Mouse (Mus musculus) limb, embryonic 13.5 days (tissue): Measurements from ENCODE around the gene Fabp3. TPM values are rescaled to one million over a fixed set of nuclear protein-coding genes. Genes with fewer than 3 reads are reported as not detected.

Source experiments
- ATAC-seq: fragments of 200-750 bp; cut with Nextera tagmentation; 2 replicates; pipeline ENCODE4 v1.8.0; 2017; ENCODE audit warnings: low read depth, moderate number of reproducible peaks, moderate TSS enrichment; ENCODE audit not compliant: low FRiP score
- H3K27ac ChIP-seq: fragments of 300-500 bp; sonication (generic); 2 replicates; pipeline ENCODE4 v1.5.1; 2015; ENCODE audit warnings: inconsistent platforms, mild to moderate bottlenecking, moderate library complexity
- H3K27me3 ChIP-seq: fragments of 300-500 bp; sonication (generic); 2 replicates; pipeline ENCODE4 v1.6.1; 2015; ENCODE audit warnings: mild to moderate bottlenecking, inconsistent platforms
- H3K36me3 ChIP-seq: fragments of 300-500 bp; sonication (generic); 2 replicates; pipeline ENCODE4 v1.6.1; 2015; ENCODE audit warnings: inconsistent platforms, mild to moderate bottlenecking, moderate library complexity
- H3K4me1 ChIP-seq: fragments of 300-500 bp; sonication (generic); 2 replicates; pipeline ENCODE4 v1.6.1; 2015; ENCODE audit warnings: inconsistent platforms
- H3K4me2 ChIP-seq: fragments of 300-500 bp; sonication (generic); replicated peaks from 2 replicates; pipeline ENCODE4 v1.6.1; 2015; ENCODE audit warnings: inconsistent platforms, mild to moderate bottlenecking, moderate library complexity
- H3K4me3 ChIP-seq: fragments of 300-500 bp; sonication (generic); 2 replicates; pipeline ENCODE4 v1.5.1; 2015; ENCODE audit warnings: moderate library complexity, mild to moderate bottlenecking, inconsistent platforms
- H3K9ac ChIP-seq: fragments of 300-500 bp; sonication (generic); 2 replicates; pipeline ENCODE4 v1.6.1; 2015; ENCODE audit warnings: mild to moderate bottlenecking, inconsistent platforms
- H3K9me3 ChIP-seq: fragments of 300-500 bp; sonication (generic); 2 replicates; pipeline ENCODE4 v1.6.1; 2016; ENCODE audit warnings: inconsistent platforms
- WGBS: fragments of 180-500 bp; shearing (Covaris S2); methylation state at CpG from one replicate; pipeline ENCODE4 v1.1.7; 2015; 5-methylcytosine and 5-hydroxymethylcytosine counted together
- polyA plus RNA-seq: library from polyadenylated mRNA; unstranded; fragments of >200 nt; fragmentation: Nextera tagmentation; extraction: Ambion mirVana; gene quantifications from 2 replicates; pipeline ENCODE4 v1.2.1, GENCODE M21; 2015

Gene Fabp3
- polyA plus RNA-seq, 1 experiment from 2014 or later, result 27.4 TPM

GRCm38 (mm10) chr4:130315771-130316527 lies 7.6 kb downstream of the Fabp3 start:
- ATAC-seq, result no peak
- 80% methylated on average over 13 of the region's 13 CpGs for WGBS
- no peaks in the 10 kb centered on the region for H3K4me1 ChIP-seq
- H3K9me3 ChIP-seq, result no peaks in the 10 kb centered on the region
- no peak overlapping the region for H3K4me3 ChIP-seq
- peaks cover 76% of the 10 kb centered on the region for H3K36me3 ChIP-seq
- peaks cover 11% of the 10 kb centered on the region for H3K27me3 ChIP-seq
- H3K4me2 ChIP-seq, result no peak overlapping the region
- H3K9ac ChIP-seq, result 0 out of 2 replicates have a peak overlapping the region, but pooled peaks have one; percentile 13
- H3K27ac ChIP-seq, result 0 out of 2 replicates have a peak overlapping the region, but pooled peaks have one; percentile 17

DNA sequence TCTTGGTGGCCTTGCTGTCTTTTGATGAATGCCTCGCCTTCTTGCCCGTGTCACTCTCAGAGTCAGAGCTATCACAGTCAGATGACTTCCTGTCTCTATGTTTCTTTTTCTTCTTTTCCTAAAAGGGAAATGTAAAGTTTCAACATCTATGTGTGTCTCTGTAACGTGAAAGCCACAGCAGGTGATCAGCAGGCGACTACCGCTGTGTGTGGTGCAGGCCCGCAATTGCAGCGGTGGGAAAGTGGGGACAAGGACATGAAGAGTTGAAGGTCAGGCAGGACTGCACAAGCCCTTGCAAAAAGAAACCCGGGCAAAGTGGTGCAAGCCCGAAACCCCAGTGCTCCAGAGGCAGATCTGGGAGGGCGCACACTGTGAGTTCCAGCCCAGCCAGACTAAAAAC lies 8.3 kb downstream of the Fabp3 start:
- ATAC-seq, result no peak
- Histone ChIP-seq H3K4me1 (no peaks in the 10 kb centered on the region), H3K4me3 (no peak overlapping the region), H3K36me3 (peaks cover 81% of the 10 kb centered on the region), H3K4me2 (no peak overlapping the region), H3K9me3 (no peaks in the 10 kb centered on the region), H3K27me3 (peaks cover 3% of the 10 kb centered on the region), H3K9ac (no peak overlapping the region), H3K27ac (no peak overlapping the region)
- WGBS, result 87% methylated on average over 10 of the region's 10 CpGs

DNA sequence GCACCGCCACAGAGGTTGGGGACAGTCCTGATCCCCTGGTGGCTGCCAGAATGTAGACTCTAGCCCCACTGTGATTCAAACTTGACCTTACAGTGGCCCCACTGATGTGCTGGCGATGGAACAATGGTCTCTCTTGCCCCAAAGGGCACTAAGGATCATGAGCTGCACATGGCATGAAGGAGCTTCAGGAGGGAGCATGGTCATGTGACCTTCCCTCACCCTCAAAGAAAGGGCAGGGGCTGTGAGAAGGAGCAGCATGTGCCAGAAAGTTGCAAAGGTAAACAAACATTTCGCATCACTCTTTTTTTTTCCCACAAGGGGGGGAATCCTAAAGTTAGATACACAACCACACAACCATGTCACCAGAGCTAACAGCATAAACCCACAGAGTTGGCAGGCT lies 9.7 kb downstream of the Fabp3 start:
- Histone ChIP-seq H3K4me1 (no peaks in the 10 kb centered on the region), H3K9me3 (no peaks in the 10 kb centered on the region), H3K27me3 (no peaks in the 10 kb centered on the region), H3K4me2 (no peak overlapping the region), H3K9ac (no peak overlapping the region), H3K27ac (no peak overlapping the region), H3K36me3 (peaks cover 88% of the 10 kb centered on the region), H3K4me3 (no peak overlapping the region)
- no peak for ATAC-seq
- WGBS, result 84% methylated on average over 3 of the region's 3 CpGs

DNA sequence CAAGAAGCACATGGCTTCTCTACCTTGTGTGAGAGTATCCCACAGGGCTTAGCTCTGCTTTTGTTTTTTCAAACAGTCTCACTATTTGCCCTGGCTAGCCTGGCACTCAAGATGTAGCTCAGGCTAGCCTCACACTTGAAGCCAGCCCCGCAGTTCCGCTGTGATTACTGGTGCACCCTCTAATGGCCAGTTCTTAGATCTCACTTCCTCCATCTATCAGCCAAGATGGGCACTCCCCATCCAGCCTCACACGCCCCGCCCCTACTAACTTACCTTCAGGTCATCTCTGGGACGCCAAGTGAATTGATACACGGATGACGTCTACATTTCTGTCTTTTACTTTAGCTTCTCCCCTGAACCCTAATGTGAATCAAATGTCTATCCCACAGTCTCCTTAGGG lies 11.2 kb downstream of the Fabp3 start:
- Histone ChIP-seq H3K27me3 (no peaks in the 10 kb centered on the region), H3K36me3 (peaks cover 88% of the 10 kb centered on the region), H3K4me3 (no peak overlapping the region), H3K9me3 (no peaks in the 10 kb centered on the region), H3K27ac (no peak overlapping the region), H3K9ac (no peak overlapping the region), H3K4me2 (no peak overlapping the region), H3K4me1 (no peaks in the 10 kb centered on the region)
- 84% methylated on average over 7 of the region's 7 CpGs for WGBS
- no peak for ATAC-seq

GRCm38 (mm10) chr4:130321640-130322039 lies 13.2 kb downstream of the Fabp3 start:
- WGBS, result 96% methylated on average over 7 of the region's 7 CpGs
- H3K4me2 ChIP-seq, result no peak overlapping the region
- no peak for ATAC-seq
- no peak overlapping the region for H3K4me3 ChIP-seq
- H3K9ac ChIP-seq, result no peak overlapping the region
- H3K27ac ChIP-seq, result no peak overlapping the region
- H3K4me1 ChIP-seq, result no peaks in the 10 kb centered on the region
- no peaks in the 10 kb centered on the region for H3K27me3 ChIP-seq
- no peaks in the 10 kb centered on the region for H3K9me3 ChIP-seq
- peaks cover 91% of the 10 kb centered on the region for H3K36me3 ChIP-seq

- 89% methylated on average over 7 of the region's 7 CpGs for WGBS
- ATAC-seq, result no peak
- H3K9ac ChIP-seq, result no peak overlapping the region
- no peak overlapping the region for H3K4me2 ChIP-seq
- H3K9me3 ChIP-seq, result no peaks in the 10 kb centered on the region
- no peaks in the 10 kb centered on the region for H3K27me3 ChIP-seq
- no peaks in the 10 kb centered on the region for H3K4me1 ChIP-seq
- no peak overlapping the region for H3K4me3 ChIP-seq
- H3K27ac ChIP-seq, result no peak overlapping the region
- H3K36me3 ChIP-seq, result peaks cover 96% of the 10 kb centered on the region
Measured at GRCm38 (mm10) chr4:130322567-130322966, 14.2 kb downstream of the Fabp3 start.

DNA sequence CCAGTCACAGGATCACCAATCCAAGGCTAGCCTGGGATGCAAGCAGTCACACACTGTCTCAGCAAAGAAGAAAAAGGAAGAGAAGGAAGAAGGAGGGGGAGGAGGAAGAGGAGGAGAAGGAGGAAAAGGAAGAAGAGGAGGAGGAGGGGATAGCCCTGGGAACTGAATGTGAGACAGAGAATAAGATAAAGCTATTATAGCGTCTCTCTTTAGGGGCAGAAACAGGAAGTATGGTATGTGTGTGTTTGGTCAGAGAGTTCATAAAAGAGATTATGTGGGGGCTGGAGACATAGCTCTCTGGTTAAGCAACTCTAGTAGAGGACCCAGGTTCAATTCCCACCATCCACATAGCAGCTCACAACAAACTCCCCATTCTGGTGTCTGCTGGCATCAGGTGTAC lies 14.8 kb downstream of the Fabp3 start:
- Histone ChIP-seq H3K9ac (no peak overlapping the region), H3K27me3 (no peaks in the 10 kb centered on the region), H3K9me3 (no peaks in the 10 kb centered on the region), H3K4me1 (no peaks in the 10 kb centered on the region), H3K27ac (no peak overlapping the region), H3K36me3 (peaks cover 97% of the 10 kb centered on the region), H3K4me3 (no peak overlapping the region), H3K4me2 (no peak overlapping the region)
- ATAC-seq, result no peak
- 79% methylated on average over 1 of the region's 1 CpGs for WGBS

GRCm38 (mm10) chr4:130323607-130324006 lies 15.2 kb downstream of the Fabp3 start:
- Histone ChIP-seq H3K4me3 (no peak overlapping the region), H3K4me1 (no peaks in the 10 kb centered on the region), H3K4me2 (no peak overlapping the region), H3K9me3 (no peaks in the 10 kb centered on the region), H3K27ac (no peak overlapping the region), H3K9ac (no peak overlapping the region), H3K27me3 (no peaks in the 10 kb centered on the region), H3K36me3 (peaks cover 97% of the 10 kb centered on the region)
- 79% methylated on average over 5 of the region's 5 CpGs for WGBS
- ATAC-seq, result no peak

GRCm38 (mm10) chr4:130325446-130325845 lies 17.1 kb downstream of the Fabp3 start:
- Histone ChIP-seq H3K4me1 (no peaks in the 10 kb centered on the region), H3K9ac (no peak overlapping the region), H3K27me3 (no peaks in the 10 kb centered on the region), H3K4me2 (no peak overlapping the region), H3K27ac (no peak overlapping the region), H3K4me3 (no peak overlapping the region), H3K9me3 (no peaks in the 10 kb centered on the region), H3K36me3 (peaks cover 89% of the 10 kb centered on the region)
- ATAC-seq, result no peak
- WGBS, result 91% methylated on average over 2 of the region's 2 CpGs

GRCm38 (mm10) chr4:130327366-130327765 lies 19.0 kb downstream of the Fabp3 start:
- H3K9ac ChIP-seq, result no peak overlapping the region
- H3K36me3 ChIP-seq, result peaks cover 84% of the 10 kb centered on the region
- no peaks in the 10 kb centered on the region for H3K4me1 ChIP-seq
- ATAC-seq, result no peak
- H3K27ac ChIP-seq, result no peak overlapping the region
- WGBS, result 87% methylated on average over 9 of the region's 9 CpGs
- no peaks in the 10 kb centered on the region for H3K9me3 ChIP-seq
- no peaks in the 10 kb centered on the region for H3K27me3 ChIP-seq
- H3K4me3 ChIP-seq, result no peak overlapping the region
- no peak overlapping the region for H3K4me2 ChIP-seq

DNA sequence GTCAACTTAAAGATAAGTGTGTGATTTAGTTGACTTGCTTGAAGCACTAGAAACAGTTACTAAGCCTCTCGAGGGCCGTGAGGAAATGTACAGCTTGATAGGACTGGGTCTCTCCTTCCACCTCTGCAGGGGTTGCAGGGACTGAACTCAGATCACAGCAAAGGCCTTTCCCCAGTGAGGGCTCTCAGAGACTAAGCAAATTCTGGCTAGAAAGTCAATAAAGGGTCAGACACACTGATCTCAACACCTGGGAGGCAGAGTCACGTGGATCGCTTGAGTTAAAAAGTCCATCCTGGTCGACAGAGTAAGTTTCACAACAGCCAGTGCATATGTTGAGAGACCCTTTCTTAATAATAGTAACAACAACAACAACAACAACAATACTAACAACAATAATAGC lies 27.5 kb downstream of the Fabp3 start:
- Histone ChIP-seq H3K4me3 (no peak overlapping the region), H3K9ac (no peak overlapping the region), H3K27me3 (no peaks in the 10 kb centered on the region), H3K36me3 (peaks cover 68% of the 10 kb centered on the region), H3K4me2 (no peak overlapping the region), H3K4me1 (no peaks in the 10 kb centered on the region), H3K9me3 (no peaks in the 10 kb centered on the region), H3K27ac (no peak overlapping the region)
- ATAC-seq, result no peak
- WGBS, result 87% methylated on average over 5 of the region's 5 CpGs

GRCm38 (mm10) chr4:130341691-130342090 lies 33.3 kb downstream of the Fabp3 start:
- Histone ChIP-seq H3K9ac (no peak overlapping the region), H3K4me2 (no peak overlapping the region), H3K27ac (no peak overlapping the region), H3K4me1 (no peaks in the 10 kb centered on the region), H3K36me3 (peaks cover 57% of the 10 kb centered on the region), H3K4me3 (no peak overlapping the region), H3K9me3 (no peaks in the 10 kb centered on the region), H3K27me3 (no peaks in the 10 kb centered on the region)
- no peak for ATAC-seq
- 28% methylated on average over 4 of the region's 4 CpGs for WGBS

- no peak overlapping the region for H3K9ac ChIP-seq
- no peak overlapping the region for H3K4me2 ChIP-seq
- H3K27me3 ChIP-seq, result no peaks in the 10 kb centered on the region
- no peak for ATAC-seq
- no peaks in the 10 kb centered on the region for H3K4me1 ChIP-seq
- no peaks in the 10 kb centered on the region for H3K9me3 ChIP-seq
- no peak overlapping the region for H3K27ac ChIP-seq
- WGBS, result 90% methylated on average over 6 of the region's 6 CpGs
- no peak overlapping the region for H3K4me3 ChIP-seq
- H3K36me3 ChIP-seq, result peaks cover 84% of the 10 kb centered on the region
Measured at GRCm38 (mm10) chr4:130349666-130350065, 41.3 kb downstream of the Fabp3 start.
